Mouse (Mus musculus) monocyte, adult 59 days (primary cell): Measurements from ENCODE around the gene Igf1. TPM values are rescaled to one million over a fixed set of nuclear protein-coding genes. Genes with fewer than 3 reads are reported as not detected.

ENCODE experiments used
- total RNA-seq, 2 experiments: library from RNA; stranded (reverse); gene quantifications; one replicate each; pipeline ENCODE4 v1.2.4; 2023

Gene Igf1
- total RNA-seq = 10 to 100 TPM; 74.6 to 84.2 TPM

GRCm38 (mm10) chr10:87858013-87858806 lies at the start of gene Igf1:
Gene Igf1 (plus strand): TSS chr10:87858265.

Other genes with a start within 250 kb of the Igf1 start
- not detected for gene Pmch, start 232.8 kb downstream of the Igf1 start, total RNA-seq